Comparison of ENCODE assay signal across 19 mouse cellular contexts in the genomic region with DNA sequence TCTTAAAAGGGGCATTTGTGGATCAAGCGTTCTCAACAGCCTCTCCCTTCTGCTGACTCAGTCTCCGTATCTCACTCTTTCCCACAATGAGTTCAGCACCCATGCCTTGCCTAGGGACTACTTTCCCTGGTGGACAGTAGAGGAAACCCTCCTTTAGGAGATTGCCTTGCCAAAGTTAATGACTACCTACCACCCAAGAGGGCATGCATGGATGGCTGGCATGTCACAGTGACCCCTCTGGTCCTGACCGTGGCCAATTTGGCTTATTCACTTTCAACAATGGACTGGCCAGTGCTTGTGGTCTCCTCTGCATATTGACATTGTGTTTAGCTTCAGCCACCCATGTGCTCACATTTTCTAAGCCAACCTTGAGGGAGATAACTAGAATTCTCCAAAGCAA.
"Had no signal": no experiment of that assay in that cellular context is flagged by ENCODE, and none has a peak within 500 bp of the region (broad histone marks: within the 10 kb centered on the region; RNA-seq: fewer than 3 reads in every experiment).

No protein-coding gene starts in this region.

- H3K36me3 ChIP-seq: liver, embryonic 15.5 days; lung, embryonic 15.5 days; midbrain, embryonic 12.5 days; midbrain, embryonic 15.5 days; neural tube, embryonic 12.5 days; neural tube, embryonic 15.5 days; stomach, embryonic 15.5 days had no signal

- ATAC-seq: hindbrain, postnatal 0 days; inflammation-experienced regulatory T-cells, adult 6 months; intestine, embryonic 16.5 days; midbrain, embryonic 15.5 days had no signal

- H3K4me1 ChIP-seq: lung, embryonic 15.5 days; midbrain, embryonic 12.5 days; midbrain, embryonic 15.5 days; neural tube, embryonic 12.5 days; stomach, embryonic 15.5 days had no signal

- H3K4me3 ChIP-seq: layer of hippocampus, adult 2 months; liver, embryonic 15.5 days; lung, embryonic 15.5 days; midbrain, embryonic 12.5 days; midbrain, embryonic 15.5 days; neural tube, embryonic 12.5 days; neural tube, embryonic 15.5 days; stomach, embryonic 15.5 days had no signal

- H3K9me3 ChIP-seq: liver, embryonic 15.5 days; lung, embryonic 15.5 days; midbrain, embryonic 12.5 days; midbrain, embryonic 15.5 days; neural tube, embryonic 12.5 days; neural tube, embryonic 15.5 days; stomach, embryonic 15.5 days had no signal

- DNase-seq: layer of hippocampus, adult 9-11 months; lung, adult 18-20 months; lung, postnatal 10 days; lung, postnatal 36 days; retina, postnatal 1 day; right cerebral cortex, postnatal 25 days; spleen, adult 18-20 months; thymus, postnatal 25 days had no signal

- H3K27me3 ChIP-seq: liver, embryonic 15.5 days; lung, embryonic 15.5 days; midbrain, embryonic 12.5 days; midbrain, embryonic 15.5 days; neural tube, embryonic 12.5 days; neural tube, embryonic 15.5 days; stomach, embryonic 15.5 days had no signal
